Mouse (Mus musculus) adrenal gland, adult (tissue): ENCODE measurements around the gene Gm20388.
A peak's percentile ranks its signal among the peaks of the same experiment; 100 is the strongest.

ENCODE experiments used
- DNase-seq, 2 experiments: peaks; one replicate each; pipeline ENCODE4 v3.0.0; 2022 to 2023; ENCODE audit warnings: low spot score in 1 of 2; ENCODE audit not compliant: inconsistent age in 2 of 2

Gene Gm20388

GRCm38 (mm10) chr8:123232553-123232952, 3321.9 kb downstream of the Gm20388 start:
- DNase-seq: no peak

GRCm38 (mm10) chr8:123233300-123233699, 3322.7 kb downstream of the Gm20388 start:
- no peak for DNase-seq

- DNase-seq: no peak
Measured at GRCm38 (mm10) chr8:123233760-123234159, 3323.1 kb downstream of the Gm20388 start.

GRCm38 (mm10) chr8:123234918-123235519, 3324.4 kb downstream of the Gm20388 start:
- peak; percentile 34 to 60 for DNase-seq

GRCm38 (mm10) chr8:123235520-123236497, 3325.2 kb downstream of the Gm20388 start, which contains the start of gene Spata2l:
Spata2l (minus strand) TSS chr8:123236233.
- DNase-seq: peak; percentile 93 to 97

- DNase-seq: peak; percentile 68 to 83
Measured at GRCm38 (mm10) chr8:123239398-123239797, 3328.8 kb downstream of the Gm20388 start.

- DNase-seq: peak; percentile 59 to 68
Measured at GRCm38 (mm10) chr8:123242107-123242923, 3331.7 kb downstream of the Gm20388 start.

GRCm38 (mm10) chr8:123243053-123243452, 3332.4 kb downstream of the Gm20388 start:
- peak in 1 of 2 experiments; percentile 53 for DNase-seq

GRCm38 (mm10) chr8:123244382-123244781, 3333.7 kb downstream of the Gm20388 start:
- DNase-seq: peak in 1 of 2 experiments; percentile 8

GRCm38 (mm10) chr8:123245543-123245942, 3334.9 kb downstream of the Gm20388 start:
- no peak for DNase-seq

GRCm38 (mm10) chr8:123247748-123248147, 3337.1 kb downstream of the Gm20388 start:
- DNase-seq: no peak

GRCm38 (mm10) chr8:123248596-123248995, 3338.0 kb downstream of the Gm20388 start:
- no peak for DNase-seq

GRCm38 (mm10) chr8:123250940-123251339, 3340.3 kb downstream of the Gm20388 start:
- DNase-seq: no peak

- no peak for DNase-seq
Measured at GRCm38 (mm10) chr8:123252925-123253324, 3342.3 kb downstream of the Gm20388 start.

GRCm38 (mm10) chr8:123253451-123254098, 3342.9 kb downstream of the Gm20388 start:
- DNase-seq: peak in 1 of 2 experiments; percentile 67

GRCm38 (mm10) chr8:123254099-123254885, 3343.7 kb downstream of the Gm20388 start, which contains the start of the genes Zfp276 and Vps9d1:
Zfp276 (plus strand) TSS chr8:123254195.
Vps9d1 (minus strand) TSS chr8:123254348.
- DNase-seq: peak; percentile 89 to 95

GRCm38 (mm10) chr8:123255170-123255569, 3344.5 kb downstream of the Gm20388 start:
- DNase-seq: peak in 1 of 2 experiments; percentile 19

GRCm38 (mm10) chr8:123257114-123257513, 3346.5 kb downstream of the Gm20388 start:
- peak in 1 of 2 experiments; percentile 55 for DNase-seq

GRCm38 (mm10) chr8:123257593-123257992, 3347.0 kb downstream of the Gm20388 start:
- peak; percentile 44 to 66 for DNase-seq
